Mouse (Mus musculus): ENCODE results near the gene Cel. TPM values are rescaled to one million over a fixed set of nuclear protein-coding genes. Genes with fewer than 3 reads are reported as not detected.

Cel gene
- polyA plus RNA-seq, 1 experiment, result 0.72 TPM

DNA sequence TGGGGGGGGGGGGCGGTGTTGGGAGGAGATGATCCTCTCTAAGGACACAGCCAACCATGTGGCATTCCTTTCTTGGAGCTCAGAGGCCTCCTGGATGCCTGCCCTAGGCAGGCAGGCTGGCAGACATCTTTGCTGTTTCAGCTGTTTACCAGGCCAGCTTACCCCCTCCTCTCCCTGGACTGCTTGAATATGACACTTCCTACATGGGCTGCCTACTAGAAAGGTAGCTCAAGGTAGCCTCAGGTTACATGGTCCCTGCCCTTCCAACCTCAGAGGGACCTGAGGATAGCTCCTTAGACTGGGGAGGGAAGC is 24.4 kb downstream of the Cel start:
- TF ChIP-seq CTCF (IDR thresholded peaks at IDR 0.05; ENCODE audit: control insufficient read depth, insufficient read depth, low read length) (no peak), POLR2A (IDR thresholded peaks at IDR 0.05; ENCODE audit: borderline replicate concordance, control insufficient read depth, low read depth, low read length) (no peak)
- H3K4me1 ChIP-seq (ENCODE audit: control insufficient read depth, insufficient read depth, low read length), result peaks cover 9% of the 10 kb centered on the region
- 80% methylated on average over 1 of the region's 1 CpGs for WGBS
- no peak overlapping the region for H3K4me3 ChIP-seq (replicated peaks; ENCODE audit: control insufficient read depth, low read depth, low read length)
- no peak overlapping the region for H3K27ac ChIP-seq (ENCODE audit: control insufficient read depth, insufficient read depth, low read depth, low read length, poor library complexity)

DNA sequence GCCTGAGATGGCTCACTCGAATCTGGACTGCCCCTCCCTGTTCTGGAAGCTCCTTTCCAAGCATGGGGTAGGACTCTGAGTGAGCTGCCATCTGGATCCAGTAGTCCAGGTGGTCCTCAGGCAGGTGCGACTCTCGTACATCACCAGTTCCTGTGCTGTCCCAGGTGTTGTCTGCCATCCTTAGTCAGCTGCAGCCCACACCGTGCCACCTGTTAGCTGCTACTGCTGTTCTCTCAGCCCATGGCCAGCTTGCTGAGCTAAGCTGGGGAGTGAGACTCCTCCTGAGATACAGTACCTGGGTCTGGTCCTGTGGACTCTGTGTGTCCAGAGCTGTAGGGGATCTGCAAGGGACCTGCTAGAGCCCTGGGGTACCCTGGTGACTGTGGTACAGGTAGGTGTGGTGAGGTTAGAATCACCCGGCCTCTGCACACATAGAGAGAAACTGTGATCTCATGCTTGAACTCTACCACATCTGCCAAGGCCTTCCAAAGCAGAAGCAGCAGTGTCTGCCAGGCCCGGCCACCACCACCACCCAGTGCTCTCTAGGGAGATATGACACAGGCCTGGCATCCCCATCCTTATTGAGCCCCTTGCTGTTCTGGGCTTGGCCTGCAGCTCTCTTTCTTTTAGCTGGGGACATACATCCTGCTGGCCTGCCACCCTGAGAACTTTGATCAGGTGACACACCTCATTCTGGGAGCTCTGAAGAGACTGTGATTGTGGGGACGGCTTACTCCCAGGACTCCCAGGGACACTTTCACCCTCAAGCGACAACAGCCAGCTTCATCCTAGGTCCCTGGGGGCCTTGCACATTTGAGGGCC is 25.0 kb downstream of the Cel start:
- H3K4me1 ChIP-seq (ENCODE audit: control insufficient read depth, insufficient read depth, low read length), result peaks cover 9% of the 10 kb centered on the region
- WGBS, result 71% methylated on average over 8 of the region's 8 CpGs

GRCm38 (mm10) chr2:28537634-28537920 is 25.6 kb downstream of the Cel start:
- TF ChIP-seq POLR2A (IDR thresholded peaks at IDR 0.05; ENCODE audit: borderline replicate concordance, control insufficient read depth, low read depth, low read length) (no peak), CTCF (IDR thresholded peaks at IDR 0.05; ENCODE audit: control insufficient read depth, insufficient read depth, low read length) (no peak)
- peaks cover 10% of the 10 kb centered on the region for H3K4me1 ChIP-seq (ENCODE audit: control insufficient read depth, insufficient read depth, low read length)
- no peak overlapping the region for H3K27ac ChIP-seq (ENCODE audit: control insufficient read depth, insufficient read depth, low read depth, low read length, poor library complexity)
- 53% methylated on average over 4 of the region's 4 CpGs for WGBS
- H3K4me3 ChIP-seq (replicated peaks; ENCODE audit: control insufficient read depth, low read depth, low read length), result no peak overlapping the region

More for the DNA sequence above, 25.0 kb downstream of the Cel start:
- no peak overlapping the region for H3K27ac ChIP-seq (ENCODE audit: control insufficient read depth, insufficient read depth, low read depth, low read length, poor library complexity)
- no peak for TF ChIP-seq POLR2A (IDR thresholded peaks at IDR 0.05; ENCODE audit: borderline replicate concordance, control insufficient read depth, low read depth, low read length)
- no peak for TF ChIP-seq CTCF (IDR thresholded peaks at IDR 0.05; ENCODE audit: control insufficient read depth, insufficient read depth, low read length)
- no peak overlapping the region for H3K4me3 ChIP-seq (replicated peaks; ENCODE audit: control insufficient read depth, low read depth, low read length)

GRCm38 (mm10) chr2:28536766-28537633 is 26.2 kb downstream of the Cel start:
- H3K4me1 ChIP-seq (ENCODE audit: control insufficient read depth, insufficient read depth, low read length), result peaks cover 10% of the 10 kb centered on the region
- H3K27ac ChIP-seq (ENCODE audit: control insufficient read depth, insufficient read depth, low read depth, low read length, poor library complexity), result no peak overlapping the region
- TF ChIP-seq POLR2A (IDR thresholded peaks at IDR 0.05; ENCODE audit: borderline replicate concordance, control insufficient read depth, low read depth, low read length), result no peak
- no peak for TF ChIP-seq CTCF (IDR thresholded peaks at IDR 0.05; ENCODE audit: control insufficient read depth, insufficient read depth, low read length)
- WGBS, result 63% methylated on average over 11 of the region's 11 CpGs
- H3K4me3 ChIP-seq (replicated peaks; ENCODE audit: control insufficient read depth, low read depth, low read length), result no peak overlapping the region

DNA sequence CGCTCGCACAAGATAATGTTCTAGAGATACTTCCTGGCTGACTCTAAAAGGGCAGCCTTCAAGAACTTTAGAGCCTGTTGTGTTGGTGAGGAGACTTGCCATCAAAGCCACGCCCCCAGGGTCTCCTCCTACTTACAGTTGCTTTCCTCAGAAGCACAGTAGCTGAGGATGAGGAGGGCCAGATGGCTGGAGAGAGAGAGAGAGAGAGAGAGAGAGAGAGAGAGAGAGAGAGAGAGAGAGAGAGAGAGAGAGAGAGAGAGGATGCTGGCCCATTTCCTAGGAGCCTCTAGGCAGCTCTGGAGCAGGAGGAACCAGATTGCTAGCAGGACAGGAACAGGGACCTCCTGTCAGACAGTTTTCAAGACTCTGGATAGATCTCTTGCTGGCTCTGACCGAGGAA is 27.0 kb downstream of the Cel start:
- 66% methylated on average over 4 of the region's 4 CpGs for WGBS
- H3K4me3 ChIP-seq (replicated peaks; ENCODE audit: control insufficient read depth, low read depth, low read length), result no peak overlapping the region
- TF ChIP-seq CTCF (IDR thresholded peaks at IDR 0.05; ENCODE audit: control insufficient read depth, insufficient read depth, low read length), result no peak
- TF ChIP-seq POLR2A (IDR thresholded peaks at IDR 0.05; ENCODE audit: borderline replicate concordance, control insufficient read depth, low read depth, low read length), result no peak
- H3K4me1 ChIP-seq (ENCODE audit: control insufficient read depth, insufficient read depth, low read length), result peaks cover 10% of the 10 kb centered on the region
- no peak overlapping the region for H3K27ac ChIP-seq (ENCODE audit: control insufficient read depth, insufficient read depth, low read depth, low read length, poor library complexity)

DNA sequence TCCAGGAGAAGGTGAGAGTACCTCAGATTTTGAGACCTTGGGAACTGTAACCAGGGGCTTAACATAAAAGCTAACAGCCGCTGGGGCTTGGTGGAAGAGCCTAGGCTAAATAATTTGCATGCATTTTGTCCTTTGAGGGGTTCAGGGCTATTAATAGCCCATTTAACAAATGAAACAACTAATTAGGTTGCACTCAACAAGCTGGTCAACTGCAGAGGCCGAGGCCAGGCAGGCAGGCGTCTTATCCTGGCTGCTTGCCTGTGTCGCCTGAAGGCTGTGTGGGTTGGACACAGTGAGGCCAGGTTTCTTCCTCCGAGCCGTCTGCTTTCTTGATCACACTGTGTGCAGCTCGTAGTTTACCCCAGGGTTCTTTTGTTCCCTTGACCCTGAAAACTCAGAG is 27.6 kb downstream of the Cel start:
- no peak overlapping the region for H3K27ac ChIP-seq (ENCODE audit: control insufficient read depth, insufficient read depth, low read depth, low read length, poor library complexity)
- 69% methylated on average over 7 of the region's 7 CpGs for whole genome bisulfite sequencing

DNA sequence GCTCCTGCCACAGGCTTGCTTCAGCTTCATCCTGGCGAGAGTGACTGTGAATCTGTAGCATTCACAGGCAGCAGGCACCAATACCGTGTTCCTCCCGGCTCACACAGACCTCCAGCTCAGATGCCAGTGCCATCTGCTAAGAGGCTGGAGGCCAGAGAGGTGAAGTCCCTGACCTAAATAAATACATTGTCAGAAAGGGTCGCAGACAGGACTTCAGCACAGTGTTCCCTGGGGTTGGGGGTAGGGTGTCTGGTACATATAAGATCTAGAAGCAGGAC is 28.0 kb downstream of the Cel start:
- TF ChIP-seq POLR2A (IDR thresholded peaks at IDR 0.05; ENCODE audit: borderline replicate concordance, control insufficient read depth, low read depth, low read length) (no peak), CTCF (IDR thresholded peaks at IDR 0.05; ENCODE audit: control insufficient read depth, insufficient read depth, low read length) (no peak)
- Histone ChIP-seq H3K4me3 (replicated peaks; ENCODE audit: control insufficient read depth, low read depth, low read length) (no peak overlapping the region), H3K27ac (ENCODE audit: control insufficient read depth, insufficient read depth, low read depth, low read length, poor library complexity) (no peak overlapping the region), H3K4me1 (ENCODE audit: control insufficient read depth, insufficient read depth, low read length) (peaks cover 7% of the 10 kb centered on the region)
- WGBS, result 72% methylated on average over 4 of the region's 4 CpGs

More for the DNA sequence above, 27.6 kb downstream of the Cel start:
- no peak for TF ChIP-seq CTCF (IDR thresholded peaks at IDR 0.05; ENCODE audit: control insufficient read depth, insufficient read depth, low read length)
- no peak for TF ChIP-seq POLR2A (IDR thresholded peaks at IDR 0.05; ENCODE audit: borderline replicate concordance, control insufficient read depth, low read depth, low read length)
- Histone ChIP-seq H3K4me1 (ENCODE audit: control insufficient read depth, insufficient read depth, low read length) (peaks cover 10% of the 10 kb centered on the region), H3K4me3 (replicated peaks; ENCODE audit: control insufficient read depth, low read depth, low read length) (no peak overlapping the region)

DNA sequence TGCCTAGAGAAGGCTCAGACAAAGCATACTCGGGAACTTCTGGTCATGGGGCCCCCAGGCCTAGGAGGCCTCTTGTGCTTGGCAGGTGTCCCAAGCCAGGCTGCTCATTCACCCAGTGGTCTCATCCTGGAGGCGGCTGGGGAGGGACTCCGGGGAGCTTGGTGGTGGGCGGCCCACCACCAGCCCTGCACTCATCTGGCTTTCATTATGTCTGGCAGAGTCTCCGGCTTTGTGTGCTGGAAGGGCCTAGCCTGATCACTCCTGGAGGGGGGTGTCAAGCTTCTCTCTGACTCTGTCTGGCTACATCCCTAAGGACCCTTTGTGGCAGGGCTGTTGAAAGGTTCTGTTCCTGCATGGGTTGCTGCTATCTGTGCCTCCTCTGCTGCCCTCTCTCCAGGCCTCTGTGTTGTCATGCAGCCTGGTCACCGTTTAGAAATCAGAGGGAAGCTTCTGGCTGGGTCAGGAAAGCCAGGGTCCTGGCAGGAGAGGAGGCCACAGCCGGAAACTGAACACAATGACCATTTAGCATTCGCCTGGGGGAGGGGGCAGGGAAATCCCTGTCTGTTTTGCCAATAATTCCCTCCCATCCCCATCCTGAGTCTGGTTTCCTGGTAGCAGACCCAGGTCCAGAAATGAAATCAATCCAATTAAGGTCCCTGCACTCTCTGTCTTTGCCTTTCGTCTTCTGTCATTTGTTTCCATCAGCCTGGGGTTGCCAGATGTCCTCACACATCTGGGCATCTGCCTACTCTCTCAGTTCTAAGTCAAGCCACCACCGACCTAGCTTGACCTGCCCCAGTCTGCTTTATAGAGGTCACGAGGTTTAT is 28.6 kb downstream of the Cel start:
- Histone ChIP-seq H3K4me1 (ENCODE audit: control insufficient read depth, insufficient read depth, low read length) (peaks cover 5% of the 10 kb centered on the region), H3K27ac (ENCODE audit: control insufficient read depth, insufficient read depth, low read depth, low read length, poor library complexity) (no peak overlapping the region)

More for the DNA sequence above, 28.6 kb downstream of the Cel start:
- H3K4me3 ChIP-seq (replicated peaks; ENCODE audit: control insufficient read depth, low read depth, low read length), result no peak overlapping the region
- TF ChIP-seq POLR2A (IDR thresholded peaks at IDR 0.05; ENCODE audit: borderline replicate concordance, control insufficient read depth, low read depth, low read length) (no peak), CTCF (IDR thresholded peaks at IDR 0.05; ENCODE audit: control insufficient read depth, insufficient read depth, low read length) (no peak)
- WGBS, result 68% methylated on average over 11 of the region's 11 CpGs

Measured in bone marrow, adult 2 months (tissue).